Comparison of ENCODE assay signal across 45 mouse cellular contexts in the genomic region with DNA sequence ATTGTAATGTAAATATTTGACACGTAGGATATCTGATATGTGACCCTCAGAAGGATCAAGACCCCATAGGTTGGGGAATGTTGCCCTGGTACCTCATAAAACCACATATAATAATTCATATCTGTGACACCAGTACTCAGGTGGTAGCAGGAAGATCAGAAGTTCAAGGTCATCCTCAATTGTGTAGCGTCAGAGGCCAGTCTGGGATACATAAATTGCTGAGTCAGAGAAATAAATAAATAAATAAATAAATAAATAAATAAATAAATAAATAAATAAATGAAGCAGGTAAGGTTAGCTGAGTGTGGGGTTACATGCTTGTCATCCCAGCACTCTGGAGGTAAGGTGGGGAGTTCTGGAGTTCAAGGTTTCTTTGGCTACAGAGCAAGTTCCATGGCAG. TPM values are rescaled to one million over a fixed set of nuclear protein-coding genes. Genes with fewer than 3 reads are reported as not detected.
"Had no signal": no experiment of that assay in that cellular context is flagged by ENCODE, and none has a peak within 500 bp of the region (broad histone marks: within the 10 kb centered on the region; RNA-seq: fewer than 3 reads in every experiment).

No protein-coding gene starts in this region.

- H3K9me3 ChIP-seq: heart, embryonic 10.5 days; heart, embryonic 12.5 days; heart, embryonic 13.5 days; heart, embryonic 15.5 days; hindbrain, embryonic 10.5 days; hindbrain, embryonic 12.5 days; hindbrain, embryonic 13.5 days; hindbrain, embryonic 15.5 days; intestine, embryonic 15.5 days; kidney, embryonic 15.5 days had no signal

- H3K4me1 ChIP-seq: heart, embryonic 12.5 days; heart, embryonic 15.5 days had no signal

- H3K27ac ChIP-seq: heart, embryonic 10.5 days; heart, embryonic 13.5 days; heart, embryonic 15.5 days; hindbrain, embryonic 10.5 days; hindbrain, embryonic 12.5 days; hindbrain, embryonic 13.5 days; hindbrain, embryonic 14.5 days; hindbrain, embryonic 15.5 days; hindbrain, postnatal 0 days; intestine, embryonic 15.5 days; kidney, embryonic 15.5 days; kidney, postnatal 0 days; layer of hippocampus, adult 2 months had no signal

- DNase-seq: heart, postnatal 10 days; heart, postnatal 14 days; heart, postnatal 36 days; heart, postnatal 4 days; kidney, adult 11 months; kidney, adult 18-20 months; kidney, adult 2 months; kidney, adult 8-10 months; kidney, adult 9 months; kidney, postnatal 10 days; kidney, postnatal 14 days; kidney, postnatal 25 days; kidney, postnatal 36 days; kidney, postnatal 4 days; layer of hippocampus, adult 9-11 months; layer of hippocampus, postnatal 36 days had no signal

- H3K36me3 ChIP-seq: heart, embryonic 10.5 days; heart, embryonic 12.5 days; heart, embryonic 13.5 days; heart, embryonic 15.5 days; hindbrain, embryonic 10.5 days; hindbrain, embryonic 12.5 days; hindbrain, embryonic 13.5 days; hindbrain, embryonic 15.5 days; intestine, embryonic 15.5 days; kidney, embryonic 15.5 days had no signal

- H3K27me3 ChIP-seq: hindbrain, embryonic 12.5 days; hindbrain, embryonic 13.5 days; hindbrain, embryonic 15.5 days; intestine, embryonic 15.5 days; kidney, embryonic 15.5 days had no signal

- H3K4me3 ChIP-seq: heart, embryonic 10.5 days; heart, embryonic 12.5 days; heart, embryonic 13.5 days; heart, embryonic 15.5 days; hindbrain, embryonic 10.5 days; hindbrain, embryonic 12.5 days; hindbrain, embryonic 13.5 days; hindbrain, embryonic 15.5 days; intestine, embryonic 15.5 days; kidney, embryonic 15.5 days; layer of hippocampus, adult 2 months had no signal

- H3K4me2 ChIP-seq: heart, embryonic 11.5 days; heart, embryonic 12.5 days; heart, embryonic 13.5 days; heart, embryonic 15.5 days; hindbrain, embryonic 12.5 days; hindbrain, embryonic 13.5 days; hindbrain, embryonic 14.5 days; hindbrain, embryonic 15.5 days; intestine, embryonic 15.5 days; kidney, embryonic 15.5 days had no signal

- ATAC-seq: hindbrain, embryonic 16.5 days; hindbrain, postnatal 0 days; inflammation-experienced regulatory T-cells, adult 6 months; intestine, embryonic 15.5 days; intestine, embryonic 16.5 days; intestine, postnatal 0 days had no signal

- H3K9ac ChIP-seq: heart, embryonic 12.5 days; heart, embryonic 13.5 days; heart, embryonic 15.5 days; hindbrain, embryonic 12.5 days; hindbrain, embryonic 13.5 days; hindbrain, embryonic 14.5 days; hindbrain, embryonic 15.5 days; intestine, embryonic 15.5 days; kidney, embryonic 15.5 days had no signal

RNA-seq across cellular contexts. Expression of a gene that starts 22.1 kb away (rescaled TPM):
- total RNA-seq: heart, postnatal 10 days; heart, postnatal 14 days; heart, postnatal 25 days; heart, postnatal 36 days; heart, postnatal 4 days; hematopoietic stem cell, adult 5-6 weeks; layer of hippocampus, adult 18-20 months; layer of hippocampus, adult 2 months; layer of hippocampus, adult 8-10 months; layer of hippocampus, postnatal 10 days; layer of hippocampus, postnatal 14 days; layer of hippocampus, postnatal 25 days; layer of hippocampus, postnatal 36 days; left cerebral cortex, adult 18-20 months had no signal
- polyA plus RNA-seq: heart, embryonic 12.5 days; heart, embryonic 15.5 days; heart, postnatal 0 days; inflammation-experienced regulatory T-cells, adult 6 months; intestine, embryonic 15.5 days; intestine, embryonic 16.5 days; intestine, postnatal 0 days; kidney, adult 2 months; large intestine, adult 2 months had no signal

RNA-seq across cellular contexts. Expression of a gene that starts 37.3 kb away (rescaled TPM):
- total RNA-seq: layer of hippocampus, adult 18-20 months; layer of hippocampus, adult 2 months; layer of hippocampus, adult 8-10 months; layer of hippocampus, postnatal 10 days; layer of hippocampus, postnatal 14 days; layer of hippocampus, postnatal 25 days; layer of hippocampus, postnatal 36 days; left cerebral cortex, adult 18-20 months had no signal
- polyA plus RNA-seq: inflammation-experienced regulatory T-cells, adult 6 months had no signal
